Mouse (Mus musculus): ENCODE data around the gene Lrp2.

DNA sequence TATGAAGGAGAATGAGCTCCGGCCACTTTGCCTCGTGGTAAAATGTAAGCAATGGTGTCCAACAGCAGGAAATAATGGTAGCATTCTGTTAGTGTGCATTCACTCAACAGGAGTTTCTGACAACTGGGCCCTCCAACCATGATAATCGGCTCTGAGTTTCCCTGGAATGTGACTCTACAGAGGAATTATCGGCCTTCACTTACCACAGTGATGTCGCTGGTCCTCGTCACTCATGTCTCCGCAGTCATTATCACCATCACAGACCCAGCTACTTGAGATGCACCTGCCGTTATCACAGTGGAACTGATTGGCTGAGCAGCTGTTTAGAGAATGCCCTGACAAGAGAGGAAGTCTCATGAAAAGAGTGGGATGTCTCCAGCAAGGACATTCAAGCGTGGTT lies 110.7 kb downstream of the Lrp2 start:
- TF ChIP-seq POLR2A (IDR thresholded peaks at IDR 0.05; ENCODE audit: low read depth, low read length), result no peak
- no peak for TF ChIP-seq CTCF (IDR thresholded peaks at IDR 0.05; ENCODE audit: extremely low read depth, insufficient read depth, insufficient read length, insufficient replicate concordance)
